Mouse (Mus musculus): ENCODE results near the gene Prpf4b. TPM values are rescaled to one million over a fixed set of nuclear protein-coding genes. Genes with fewer than 3 reads are reported as not detected.
"Not testable (repeated sequence)": the region's sequence is repeated elsewhere in the genome, so short reads cannot be mapped to it uniquely, and the experiment has no call there.

Prpf4b gene
- polyA plus RNA-seq, 1 experiment from 2014 or later: 64.6 TPM

DNA sequence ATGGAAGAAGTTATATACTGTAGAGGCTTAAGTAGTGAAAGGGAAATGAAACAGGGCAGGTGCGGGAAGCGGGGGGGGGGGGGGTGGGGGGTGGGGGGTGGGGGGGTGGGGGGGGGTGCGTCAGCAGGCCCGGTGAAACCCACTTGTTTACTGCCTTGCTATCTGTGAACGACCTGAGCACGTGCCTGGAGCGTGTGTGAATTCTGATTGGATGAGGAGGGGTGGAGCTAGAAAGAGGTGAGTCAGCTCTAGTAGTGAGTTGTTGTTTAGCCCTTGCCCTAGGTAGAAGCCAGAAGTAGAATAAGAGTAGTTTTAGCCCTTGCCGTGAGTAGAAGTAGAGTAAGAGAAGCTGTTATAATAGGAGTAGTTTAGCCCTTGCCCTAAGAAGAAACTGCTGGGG, 13.9 kb upstream of the Prpf4b start:
- not testable (repeated sequence) for H3K4me3 ChIP-seq (ENCODE audit: low read depth, low read length); ATAC-seq; DNase-seq (ENCODE audit: low spot score); H3K27me3 ChIP-seq (replicated peaks; ENCODE audit: control insufficient read depth, insufficient read depth, low read length); H3K36me3 ChIP-seq (ENCODE audit: control insufficient read depth, insufficient read depth, low read length); H3K27ac ChIP-seq (ENCODE audit: low read depth, low read length); H3K4me1 ChIP-seq (ENCODE audit: control insufficient read depth, insufficient read depth, low read length); H3K4me2 ChIP-seq (ENCODE audit: low read length); H3K9me3 ChIP-seq (replicated peaks; ENCODE audit: control insufficient read depth, low read length); H3K9ac ChIP-seq (ENCODE audit: low read length)
- WGBS: 53% methylated on average over 7 of the region's 8 CpGs

DNA sequence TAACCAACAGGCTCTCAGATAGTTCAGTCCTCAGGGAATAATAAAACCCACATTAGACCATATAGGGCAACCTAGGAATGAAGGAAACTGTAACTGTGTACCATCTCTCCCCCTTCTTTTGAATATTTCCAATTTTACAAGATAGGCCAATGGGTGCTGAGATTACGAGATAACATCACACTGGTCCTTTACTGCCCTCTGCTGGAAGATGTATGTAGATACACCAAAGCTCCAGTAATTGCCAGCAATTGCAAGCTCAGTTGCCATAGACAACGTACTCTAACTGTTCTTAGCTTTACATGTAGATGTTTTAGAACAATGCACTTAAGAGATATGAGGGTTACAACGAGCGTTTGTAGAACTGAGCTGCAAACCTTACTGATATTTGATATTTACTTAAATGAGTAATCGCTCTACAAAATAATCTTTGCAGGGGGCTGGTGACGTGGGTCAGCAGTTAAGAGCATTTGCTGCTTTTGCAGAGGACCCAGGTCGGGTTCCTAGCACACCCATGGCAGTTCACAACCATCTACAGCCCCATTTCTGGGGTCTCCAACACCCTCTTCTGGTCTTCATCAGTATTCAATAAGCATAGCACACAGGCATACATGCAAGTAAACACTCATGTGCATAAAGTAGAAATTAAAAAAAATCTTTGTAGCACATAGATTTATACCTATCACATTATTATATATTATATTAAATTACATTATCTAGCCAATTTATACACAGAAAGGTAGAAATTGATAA, 10.5 kb upstream of the Prpf4b start:
- Histone ChIP-seq H3K9me3 (replicated peaks; ENCODE audit: control insufficient read depth, low read length) (no peaks in the 10 kb centered on the region), H3K4me1 (ENCODE audit: control insufficient read depth, insufficient read depth, low read length) (no peaks in the 10 kb centered on the region), H3K4me2 (ENCODE audit: low read length) (no peak overlapping the region), H3K4me3 (ENCODE audit: low read depth, low read length) (no peak overlapping the region), H3K9ac (ENCODE audit: low read length) (no peak overlapping the region), H3K27ac (ENCODE audit: low read depth, low read length) (no peak overlapping the region), H3K36me3 (ENCODE audit: control insufficient read depth, insufficient read depth, low read length) (no peaks in the 10 kb centered on the region), H3K27me3 (replicated peaks; ENCODE audit: control insufficient read depth, insufficient read depth, low read length) (no peaks in the 10 kb centered on the region)
- peak; percentile 83 for ATAC-seq
- 41% methylated on average over 7 of the region's 7 CpGs for WGBS
- DNase-seq (ENCODE audit: low spot score): peak; percentile 95

DNA sequence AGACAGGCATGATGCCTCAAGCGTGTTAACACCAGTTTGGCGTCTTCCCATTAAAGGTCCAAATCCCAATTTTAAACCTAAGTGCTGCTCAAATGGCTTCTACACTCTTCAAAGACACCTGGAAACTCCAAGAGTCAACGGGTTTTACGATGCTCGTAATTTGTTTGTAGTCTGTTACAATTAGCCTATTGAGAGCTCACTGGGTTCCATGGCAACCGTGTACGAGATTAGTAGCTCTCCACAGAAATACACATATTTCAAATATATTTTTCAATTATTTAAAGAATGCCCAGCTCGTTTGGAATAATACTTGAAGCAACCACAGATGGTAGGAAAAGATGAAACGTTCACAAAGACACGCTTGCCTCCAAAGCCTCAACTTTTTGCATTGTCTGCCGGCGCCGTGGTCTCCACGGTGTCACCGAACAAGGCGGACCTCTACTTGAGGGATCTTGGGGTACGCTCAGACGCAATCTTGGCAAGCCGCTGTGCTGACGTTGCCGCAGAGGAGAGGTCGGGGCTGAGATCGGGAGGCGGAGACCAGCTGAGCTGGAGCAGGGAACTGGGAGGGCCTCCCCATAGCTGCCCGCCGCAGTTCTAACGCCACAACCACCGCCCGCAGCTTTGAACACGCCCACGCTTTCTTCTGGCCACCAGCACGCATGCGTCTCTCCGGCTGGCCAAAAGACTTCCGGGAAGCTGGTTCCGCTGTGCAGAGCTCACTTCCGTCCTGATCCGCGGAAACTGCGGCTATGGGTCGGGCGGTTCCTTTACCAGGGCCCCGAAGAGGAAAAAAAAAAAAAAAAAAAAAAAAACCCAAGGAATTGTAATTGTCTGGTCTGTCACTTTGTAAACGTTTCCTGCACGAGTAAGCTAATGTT, 1.1 kb upstream of the Prpf4b start:
- peak; percentile 98 for DNase-seq (ENCODE audit: low spot score)
- H3K4me3 ChIP-seq (ENCODE audit: low read depth, low read length): peak overlapping the region; percentile 93
- H3K27me3 ChIP-seq (replicated peaks; ENCODE audit: control insufficient read depth, insufficient read depth, low read length): no peaks in the 10 kb centered on the region
- peak overlapping the region; percentile 67 for H3K9ac ChIP-seq (ENCODE audit: low read length)
- ATAC-seq: peak; percentile 91
- H3K36me3 ChIP-seq (ENCODE audit: control insufficient read depth, insufficient read depth, low read length): no peaks in the 10 kb centered on the region
- 2% methylated on average over 45 of the region's 45 CpGs for WGBS
- H3K4me2 ChIP-seq (ENCODE audit: low read length): peak overlapping the region; percentile 66
- H3K4me1 ChIP-seq (ENCODE audit: control insufficient read depth, insufficient read depth, low read length): peaks cover 20% of the 10 kb centered on the region
- peak overlapping the region; percentile 91 for H3K27ac ChIP-seq (ENCODE audit: low read depth, low read length)
- no peaks in the 10 kb centered on the region for H3K9me3 ChIP-seq (replicated peaks; ENCODE audit: control insufficient read depth, low read length)

DNA sequence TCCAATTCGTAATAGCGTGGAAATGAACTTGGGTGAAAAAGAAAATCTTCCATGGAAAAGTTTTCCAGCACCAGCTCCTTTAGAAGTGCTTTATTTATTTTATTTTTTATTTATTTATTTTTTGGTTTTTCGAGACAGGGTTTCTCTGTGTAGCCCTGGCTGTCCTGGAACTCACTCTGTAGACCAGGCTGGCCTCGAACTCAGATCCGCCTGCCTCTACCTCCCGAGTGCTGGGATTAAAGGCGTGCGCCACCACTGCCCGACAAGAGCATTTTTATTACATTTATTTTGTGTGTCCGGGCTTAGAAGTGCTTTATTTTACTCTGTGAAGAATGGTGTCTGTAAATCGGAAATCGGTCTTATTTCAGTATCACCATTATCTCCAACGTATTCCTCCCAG, 366 bp upstream of the Prpf4b start:
- 20% methylated on average over 13 of the region's 13 CpGs for WGBS
- H3K27ac ChIP-seq (ENCODE audit: low read depth, low read length): peak overlapping the region; percentile 91

DNA sequence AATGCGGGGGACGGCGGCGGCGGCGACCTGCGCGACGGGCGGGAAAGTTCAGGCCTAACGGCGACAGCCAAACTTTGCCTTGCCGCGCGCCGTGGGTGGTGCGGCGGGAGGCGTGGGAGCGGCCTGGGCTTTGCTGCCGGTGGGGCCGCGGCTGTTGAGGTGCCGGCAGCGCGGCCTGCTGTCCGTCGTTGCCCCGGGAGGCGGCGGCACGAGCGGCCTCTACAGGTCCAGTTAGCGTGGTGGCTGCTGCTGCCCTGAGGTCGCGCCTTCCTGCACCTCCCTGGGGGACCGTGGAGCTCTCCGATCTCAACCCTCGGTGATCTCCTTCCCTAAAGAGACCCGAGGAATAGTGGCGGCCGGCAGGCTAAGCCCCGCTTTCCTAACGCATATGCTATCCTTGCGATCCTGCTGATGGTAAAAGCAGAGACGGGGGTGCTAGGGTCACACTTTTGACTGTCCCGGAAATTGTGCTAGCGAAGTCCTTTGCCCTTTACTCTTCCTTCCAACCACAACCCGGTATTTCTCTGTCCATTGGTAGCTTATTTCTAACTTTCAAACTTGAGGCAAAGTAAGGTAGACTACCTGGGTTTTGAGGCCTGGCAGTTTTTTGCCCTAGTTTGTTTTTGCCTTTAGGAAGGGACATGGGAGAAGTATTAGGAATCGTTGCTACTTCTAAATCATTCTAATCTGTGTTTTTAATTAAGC, 791 bp downstream of the Prpf4b start:
- DNase-seq (ENCODE audit: low spot score): no peak
- Histone ChIP-seq H3K9ac (ENCODE audit: low read length) (peak overlapping the region; percentile 82), H3K27ac (ENCODE audit: low read depth, low read length) (peak overlapping the region; percentile 91), H3K9me3 (replicated peaks; ENCODE audit: control insufficient read depth, low read length) (no peaks in the 10 kb centered on the region), H3K4me3 (ENCODE audit: low read depth, low read length) (peak overlapping the region; percentile 93), H3K36me3 (ENCODE audit: control insufficient read depth, insufficient read depth, low read length) (no peaks in the 10 kb centered on the region), H3K4me2 (ENCODE audit: low read length) (peak overlapping the region; percentile 66), H3K27me3 (replicated peaks; ENCODE audit: control insufficient read depth, insufficient read depth, low read length) (no peaks in the 10 kb centered on the region), H3K4me1 (ENCODE audit: control insufficient read depth, insufficient read depth, low read length) (peaks cover 20% of the 10 kb centered on the region)
- peak; percentile 37 for ATAC-seq
- under 1% methylated on average over 36 of the region's 50 CpGs for WGBS

More for the DNA sequence above, 366 bp upstream of the Prpf4b start:
- H3K9me3 ChIP-seq (replicated peaks; ENCODE audit: control insufficient read depth, low read length); DNase-seq (ENCODE audit: low spot score); H3K27me3 ChIP-seq (replicated peaks; ENCODE audit: control insufficient read depth, insufficient read depth, low read length); H3K36me3 ChIP-seq (ENCODE audit: control insufficient read depth, insufficient read depth, low read length): not testable (repeated sequence)
- peaks cover 20% of the 10 kb centered on the region for H3K4me1 ChIP-seq (ENCODE audit: control insufficient read depth, insufficient read depth, low read length)
- peak overlapping the region; percentile 93 for H3K4me3 ChIP-seq (ENCODE audit: low read depth, low read length)
- peak overlapping the region; percentile 66 for H3K4me2 ChIP-seq (ENCODE audit: low read length)
- peak overlapping the region; percentile 82 for H3K9ac ChIP-seq (ENCODE audit: low read length)
- peak; percentile 19; the same call in 1 of the 2 replicates for ATAC-seq

DNA sequence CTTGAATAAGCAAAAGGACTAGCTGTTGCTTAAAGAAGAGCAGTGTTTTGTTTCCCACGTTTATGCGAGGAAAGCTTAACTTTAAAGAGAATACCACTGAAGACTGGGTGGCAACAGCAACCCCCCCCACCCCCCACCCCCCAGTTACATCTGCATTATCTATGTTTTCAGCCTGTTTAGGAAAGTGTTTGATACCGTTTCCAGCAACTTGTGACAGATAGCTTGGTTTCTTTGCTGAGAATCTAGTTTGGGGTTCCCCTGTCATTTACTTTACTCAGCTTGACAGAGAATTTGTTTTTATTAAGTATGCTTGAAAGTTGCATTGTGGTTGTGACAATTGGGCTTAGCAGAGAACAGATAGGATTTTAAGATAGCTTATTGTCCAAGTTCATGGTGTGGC, 1.4 kb downstream of the Prpf4b start:
- ATAC-seq (no peak), DNase-seq (ENCODE audit: low spot score) (no peak)
- no peaks in the 10 kb centered on the region for H3K36me3 ChIP-seq (ENCODE audit: control insufficient read depth, insufficient read depth, low read length)
- WGBS: 13% methylated on average over 3 of the region's 3 CpGs
- peaks cover 20% of the 10 kb centered on the region for H3K4me1 ChIP-seq (ENCODE audit: control insufficient read depth, insufficient read depth, low read length)
- no peak overlapping the region for H3K27ac ChIP-seq (ENCODE audit: low read depth, low read length)
- H3K9me3 ChIP-seq (replicated peaks; ENCODE audit: control insufficient read depth, low read length): no peaks in the 10 kb centered on the region
- peak overlapping the region; percentile 93 for H3K4me3 ChIP-seq (ENCODE audit: low read depth, low read length)
- H3K27me3 ChIP-seq (replicated peaks; ENCODE audit: control insufficient read depth, insufficient read depth, low read length): no peaks in the 10 kb centered on the region
- peak overlapping the region; percentile 66 for H3K4me2 ChIP-seq (ENCODE audit: low read length)
- H3K9ac ChIP-seq (ENCODE audit: low read length): peak overlapping the region; percentile 82

DNA sequence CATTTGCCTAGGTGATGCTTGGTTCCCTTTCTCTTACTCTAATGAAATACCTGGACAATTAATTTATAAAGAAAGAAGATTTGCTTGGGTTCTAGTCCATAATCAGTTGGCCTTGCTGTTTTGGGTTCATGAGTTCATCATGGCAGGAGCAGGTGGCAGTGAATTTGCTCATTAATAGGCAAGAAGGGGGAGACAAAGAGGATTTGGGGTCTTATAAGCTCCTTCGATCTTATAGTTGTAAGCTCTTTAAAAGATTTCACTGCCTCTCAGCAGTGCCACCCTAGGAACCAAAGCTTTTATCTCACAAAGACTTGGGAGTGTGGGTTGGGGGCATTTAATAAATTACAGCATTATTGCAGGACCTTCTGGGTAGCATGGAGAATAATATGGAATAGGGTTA, 17.8 kb downstream of the Prpf4b start:
- no peak overlapping the region for H3K4me3 ChIP-seq (ENCODE audit: low read depth, low read length)
- DNase-seq (ENCODE audit: low spot score) (no peak), ATAC-seq (no peak)
- no peaks in the 10 kb centered on the region for H3K9me3 ChIP-seq (replicated peaks; ENCODE audit: control insufficient read depth, low read length)
- no peak overlapping the region for H3K9ac ChIP-seq (ENCODE audit: low read length)
- H3K4me2 ChIP-seq (ENCODE audit: low read length): no peak overlapping the region
- H3K4me1 ChIP-seq (ENCODE audit: control insufficient read depth, insufficient read depth, low read length): no peaks in the 10 kb centered on the region
- 60% methylated on average over 1 of the region's 1 CpGs for WGBS
- no peaks in the 10 kb centered on the region for H3K27me3 ChIP-seq (replicated peaks; ENCODE audit: control insufficient read depth, insufficient read depth, low read length)
- no peak overlapping the region for H3K27ac ChIP-seq (ENCODE audit: low read depth, low read length)
- H3K36me3 ChIP-seq (ENCODE audit: control insufficient read depth, insufficient read depth, low read length): peaks cover 91% of the 10 kb centered on the region

DNA sequence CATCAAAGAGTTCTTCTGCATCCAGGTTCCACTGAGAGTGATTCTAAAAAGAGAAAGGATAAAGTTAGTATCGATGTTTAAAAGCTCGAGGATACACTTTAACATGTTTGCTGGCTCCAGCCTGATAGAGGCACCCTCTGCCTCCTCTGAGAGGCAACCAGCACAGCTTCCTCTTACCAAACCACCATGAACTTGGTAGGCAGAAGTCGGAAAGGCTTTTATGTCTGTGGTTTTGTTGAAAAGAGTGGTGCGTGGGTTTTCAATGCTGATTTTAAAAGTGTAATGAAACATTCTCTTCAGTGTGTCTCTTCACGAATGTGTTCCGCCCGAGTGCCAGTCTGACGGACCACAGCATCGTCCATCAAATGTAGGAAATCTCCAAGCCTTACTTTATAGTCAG, 39.5 kb downstream of the Prpf4b start:
- Histone ChIP-seq H3K9ac (ENCODE audit: low read length) (no peak overlapping the region), H3K9me3 (replicated peaks; ENCODE audit: control insufficient read depth, low read length) (no peaks in the 10 kb centered on the region), H3K4me1 (ENCODE audit: control insufficient read depth, insufficient read depth, low read length) (no peaks in the 10 kb centered on the region), H3K36me3 (ENCODE audit: control insufficient read depth, insufficient read depth, low read length) (no peaks in the 10 kb centered on the region), H3K4me2 (ENCODE audit: low read length) (no peak overlapping the region), H3K27me3 (replicated peaks; ENCODE audit: control insufficient read depth, insufficient read depth, low read length) (no peaks in the 10 kb centered on the region), H3K4me3 (ENCODE audit: low read depth, low read length) (no peak overlapping the region), H3K27ac (ENCODE audit: low read depth, low read length) (no peak overlapping the region)
- no peak for ATAC-seq
- WGBS: 87% methylated on average over 9 of the region's 9 CpGs
- no peak for DNase-seq (ENCODE audit: low spot score)

Data from forebrain, embryonic 14.5 days (tissue).